ENCODE assay signal across 8 mouse cellular contexts in genomic region chr12:8675361-8675760, GRCm38 (mm10). TPM values are rescaled to one million over a fixed set of nuclear protein-coding genes. Genes with fewer than 3 reads are reported as not detected.
DNase-seq lines count a peak whose midpoint lies in the region; ATAC-seq and TF ChIP-seq lines count a peak whose summit lies in the region.

No protein-coding gene starts in this region.

- peak overlapping the region; percentile 36; the same call in 1 of the 2 replicates for H3K27ac ChIP-seq in testis, adult 2 months (ENCODE audit: control insufficient read depth, insufficient read depth, low read depth, low read length)
- peak overlapping the region; percentile 98; the same call in 1 of the 2 replicates for H3K27ac ChIP-seq in limb, embryonic 14.5 days (replicated peaks; ENCODE audit: low read depth, low read length)
- peak overlapping the region; percentile 88; the same call in 1 of the 2 replicates for H3K27ac ChIP-seq in stomach, embryonic 14.5 days (ENCODE audit: low read length)

- TF ChIP-seq CTCF in testis, adult 2 months (IDR thresholded peaks at IDR 0.05; ENCODE audit: control insufficient read depth, insufficient read depth, insufficient replicate concordance, low read depth, low read length), result no peak

- no peak for ATAC-seq in CD4-positive, CD25-positive, alpha-beta regulatory T cell, adult 4 months
- no peak for ATAC-seq in limb, embryonic 14.5 days (ENCODE audit: low FRiP score, low read depth)
- ATAC-seq in stomach, embryonic 14.5 days (ENCODE audit: insufficient number of reproducible peaks, insufficient read depth, low FRiP score, low read depth), result no peak

- H3K36me3 ChIP-seq in testis, adult 2 months (ENCODE audit: control insufficient read depth, insufficient read depth, low read length), result no peaks in the 10 kb centered on the region
- H3K36me3 ChIP-seq in limb, embryonic 14.5 days (ENCODE audit: control insufficient read depth, insufficient read depth, low read length), result no peaks in the 10 kb centered on the region
- no peaks in the 10 kb centered on the region for H3K36me3 ChIP-seq in stomach, embryonic 14.5 days (ENCODE audit: control insufficient read depth, insufficient read depth, low read length)

- no peaks in the 10 kb centered on the region for H3K9me3 ChIP-seq in limb, embryonic 14.5 days (ENCODE audit: control insufficient read depth, low read length)
- no peaks in the 10 kb centered on the region for H3K9me3 ChIP-seq in stomach, embryonic 14.5 days (ENCODE audit: control insufficient read depth, low read depth, low read length)

- peak overlapping the region; percentile 100 for H3K9ac ChIP-seq in limb, embryonic 14.5 days (ENCODE audit: low read depth, low read length, severe bottlenecking)
- H3K9ac ChIP-seq in stomach, embryonic 14.5 days (replicated peaks; ENCODE audit: low read depth, low read length), result peak overlapping the region; percentile 84

- peaks cover 2% of the 10 kb centered on the region; the same call in 1 of the 2 replicates for H3K4me1 ChIP-seq in testis, adult 2 months (ENCODE audit: control insufficient read depth, insufficient read depth, low read length)
- peaks cover 20% of the 10 kb centered on the region for H3K4me1 ChIP-seq in limb, embryonic 14.5 days (ENCODE audit: control insufficient read depth, insufficient read depth, low read length)
- H3K4me1 ChIP-seq in stomach, embryonic 14.5 days (ENCODE audit: control insufficient read depth, insufficient read depth, low read length), result peaks cover 17% of the 10 kb centered on the region

- under 1% methylated on average over 7 of the region's 7 CpGs for WGBS in limb, embryonic 14.5 days
- WGBS in stomach, embryonic 14.5 days, result under 1% methylated on average over 7 of the region's 7 CpGs

- H3K4me2 ChIP-seq in limb, embryonic 14.5 days (replicated peaks; ENCODE audit: low read depth, low read length, severe bottlenecking), result peak overlapping the region; percentile 61
- peak overlapping the region; percentile 84 for H3K4me2 ChIP-seq in stomach, embryonic 14.5 days (replicated peaks; ENCODE audit: low read depth, low read length)

- peak; percentile 24 for DNase-seq in CD4-positive, CD25-positive, alpha-beta regulatory T cell, adult 2 months (ENCODE audit: low read depth, low spot score)
- no peak for DNase-seq in testis, postnatal 14 days (ENCODE audit: low spot score)
- DNase-seq in limb, embryonic 14.5 days (ENCODE audit: low spot score), result peak; percentile 14
- no peak for DNase-seq in spleen, postnatal 36 days (ENCODE audit: low spot score in 2 of 2)
- no peak for DNase-seq in gastrocnemius, postnatal 36 days

- no peak for TF ChIP-seq POLR2A in testis, adult 2 months (IDR thresholded peaks at IDR 0.05; ENCODE audit: control insufficient read depth, low read depth, low read length)
- no peak for TF ChIP-seq POLR2A in limb, embryonic 14.5 days (IDR thresholded peaks at IDR 0.05; ENCODE audit: borderline replicate concordance, extremely low read depth, insufficient read depth, insufficient read length)

- peak overlapping the region; percentile 99 for H3K4me3 ChIP-seq in testis, adult 2 months (ENCODE audit: control insufficient read depth, low read depth, low read length)
- H3K4me3 ChIP-seq in limb, embryonic 14.5 days (replicated peaks; ENCODE audit: low read length), result peak overlapping the region; percentile 97
- H3K4me3 ChIP-seq in stomach, embryonic 14.5 days (ENCODE audit: low read depth, low read length), result peak overlapping the region; percentile 69

- no peaks in the 10 kb centered on the region for H3K27me3 ChIP-seq in testis, adult 2 months (ENCODE audit: control insufficient read depth, insufficient read depth, low read length)
- no peaks in the 10 kb centered on the region for H3K27me3 ChIP-seq in limb, embryonic 14.5 days (ENCODE audit: control insufficient read depth, insufficient read depth, low read length)
- no peaks in the 10 kb centered on the region for H3K27me3 ChIP-seq in stomach, embryonic 14.5 days (ENCODE audit: control insufficient read depth, insufficient read depth, low read length)

- intact Hi-C loops in gastrocnemius, postnatal 36 days (cut with DNase I), result no loop called here

RNA-seq across cellular contexts. Expression of gene Pum2, which starts 1.4 kb away (rescaled TPM):
- 10 to 100 TPM; 66.0 to 67.0 TPM for polyA plus RNA-seq in CD4-positive, CD25-positive, alpha-beta regulatory T cell, adult 4 months (2017; shearing (Covaris generic))
- 29.4 and 32.2 TPM in 2 replicates for polyA plus RNA-seq in testis, adult 2 months (2012; rRNA removed)
- polyA plus RNA-seq in limb, embryonic 14.5 days (2012; rRNA removed), result 64.3 and 76.1 TPM in 2 replicates
- 57.5 and 64.9 TPM in 2 replicates for polyA plus RNA-seq in limb, embryonic 14.5 days (2014; fragmentation: Nextera tagmentation; extraction: Ambion mirVana)
- 65.8 and 69.2 TPM in 2 replicates for polyA plus RNA-seq in stomach, embryonic 14.5 days (2014; fragmentation: Nextera tagmentation; extraction: Ambion mirVana)
- 10 to 100 TPM; 70.1 to 72.1 TPM for total RNA-seq in gastrocnemius, postnatal 36 days (2021)

Comparison
In these comparisons a context has a peak if more than half of its experiments do, and no peak if none do; other contexts are left out.
1. DNase-seq: peak in CD4-positive, CD25-positive, alpha-beta regulatory T cell, adult 2 months (single experiment) and limb, embryonic 14.5 days (single experiment); none in testis, postnatal 14 days (single experiment), spleen, postnatal 36 days (0 of 2) and gastrocnemius, postnatal 36 days (0 of 2).
2. H3K27ac ChIP-seq: peak in every context shown above with its lines; median percentile 98 in limb, embryonic 14.5 days; 88 in stomach, embryonic 14.5 days; 36 in testis, adult 2 months.
3. Peak in every context shown above with its lines, with median percentiles within 50 percentile points of each other: H3K4me3 ChIP-seq.